Comparison of ENCODE assay signal across 7 mouse cellular contexts in the genomic region with DNA sequence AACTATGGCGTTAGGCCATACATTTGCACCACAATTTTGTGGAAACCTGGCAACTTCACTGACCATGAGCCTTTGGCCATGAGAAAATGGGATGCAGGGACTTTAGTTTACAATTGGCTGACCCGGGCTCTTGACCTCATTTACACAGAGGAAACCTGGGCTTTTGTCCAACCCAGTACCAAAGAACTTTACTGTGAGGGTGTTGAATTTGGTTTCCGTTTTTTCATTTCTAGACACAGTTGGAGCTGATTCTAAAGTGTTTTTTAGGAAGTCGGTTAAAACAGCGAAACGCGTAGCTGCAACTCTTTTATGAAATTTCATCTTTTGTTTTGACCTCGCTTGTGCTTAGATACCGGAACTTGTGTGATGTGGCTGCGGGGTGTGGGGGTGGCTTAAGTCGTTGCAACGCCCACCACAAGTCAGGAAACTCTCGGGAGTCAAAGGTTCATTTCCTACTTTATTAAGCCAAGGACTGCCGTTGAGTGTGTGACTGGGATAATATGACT.
DNase-seq lines count a peak whose midpoint lies in the region; ATAC-seq lines count a peak whose summit lies in the region.

No protein-coding gene starts in this region.

- ATAC-seq in liver, embryonic 13.5 days (ENCODE audit: low read depth): peak; percentile 39; the same call in 1 of the 2 replicates
- ATAC-seq in liver, embryonic 11.5 days (replicated peaks; ENCODE audit: low FRiP score): no peak
- ATAC-seq in kidney, embryonic 15.5 days (replicated peaks; ENCODE audit: low FRiP score): no peak
- no peak for ATAC-seq in megakaryocyte-erythroid progenitor cell, adult 5-6 weeks (replicated peaks; ENCODE audit: low FRiP score, low TSS enrichment, poor library complexity, severe bottlenecking)
- ATAC-seq in midbrain, embryonic 11.5 days (ENCODE audit: low FRiP score): no peak

- no peak overlapping the region for H3K4me3 ChIP-seq in liver, embryonic 13.5 days (replicated peaks)
- H3K4me3 ChIP-seq in liver, embryonic 11.5 days (ENCODE audit: low read depth, low read length): no peak overlapping the region
- H3K4me3 ChIP-seq in kidney, embryonic 15.5 days (replicated peaks): no peak overlapping the region
- H3K4me3 ChIP-seq in midbrain, embryonic 11.5 days (ENCODE audit: low read depth, low read length): no peak overlapping the region

- no peak overlapping the region for H3K9ac ChIP-seq in liver, embryonic 13.5 days
- no peak overlapping the region for H3K9ac ChIP-seq in liver, embryonic 11.5 days (ENCODE audit: low read depth, low read length)
- H3K9ac ChIP-seq in kidney, embryonic 15.5 days: no peak overlapping the region
- no peak overlapping the region for H3K9ac ChIP-seq in midbrain, embryonic 11.5 days (ENCODE audit: low read length)

- H3K9me3 ChIP-seq in liver, embryonic 13.5 days (replicated peaks): no peaks in the 10 kb centered on the region
- H3K9me3 ChIP-seq in liver, embryonic 11.5 days (ENCODE audit: control insufficient read depth, low read length): no peaks in the 10 kb centered on the region
- H3K9me3 ChIP-seq in kidney, embryonic 15.5 days (replicated peaks): 0 out of 2 replicates have a peak, but pooled peaks cover 3% of the 10 kb centered on the region
- H3K9me3 ChIP-seq in midbrain, embryonic 11.5 days (ENCODE audit: control insufficient read depth, low read length): no peaks in the 10 kb centered on the region

- no peaks in the 10 kb centered on the region for H3K36me3 ChIP-seq in liver, embryonic 13.5 days
- no peaks in the 10 kb centered on the region for H3K36me3 ChIP-seq in liver, embryonic 11.5 days (ENCODE audit: control insufficient read depth, insufficient read depth, low read length)
- no peaks in the 10 kb centered on the region for H3K36me3 ChIP-seq in kidney, embryonic 15.5 days
- H3K36me3 ChIP-seq in midbrain, embryonic 11.5 days (ENCODE audit: control insufficient read depth, insufficient read depth, low read length): no peaks in the 10 kb centered on the region

- no peak overlapping the region for H3K27ac ChIP-seq in liver, embryonic 13.5 days
- H3K27ac ChIP-seq in liver, embryonic 11.5 days (ENCODE audit: low read depth, low read length): no peak overlapping the region
- H3K27ac ChIP-seq in kidney, embryonic 15.5 days: peak overlapping the region; percentile 76
- H3K27ac ChIP-seq in midbrain, embryonic 11.5 days (ENCODE audit: low read depth, low read length): no peak overlapping the region

- 65% methylated on average over 14 of the region's 14 CpGs for WGBS in liver, embryonic 13.5 days (ENCODE audit: insufficient replicate concordance)
- 79% methylated on average over 14 of the region's 14 CpGs for WGBS in liver, embryonic 11.5 days
- WGBS in kidney, embryonic 15.5 days: 53% methylated on average over 14 of the region's 14 CpGs
- WGBS in midbrain, embryonic 11.5 days: 76% methylated on average over 14 of the region's 14 CpGs

- no peaks in the 10 kb centered on the region for H3K27me3 ChIP-seq in liver, embryonic 13.5 days
- no peaks in the 10 kb centered on the region for H3K27me3 ChIP-seq in liver, embryonic 11.5 days (replicated peaks; ENCODE audit: control insufficient read depth, insufficient read depth, low read length)
- no peaks in the 10 kb centered on the region for H3K27me3 ChIP-seq in kidney, embryonic 15.5 days
- no peaks in the 10 kb centered on the region; the same call in 1 of the 2 replicates for H3K27me3 ChIP-seq in midbrain, embryonic 11.5 days (ENCODE audit: control insufficient read depth, insufficient read depth, low read length)

- no peak for DNase-seq in liver, embryonic 13.5 days
- DNase-seq in liver, embryonic 11.5 days (ENCODE audit: low spot score): no peak
- DNase-seq in fibroblast of lung, adult 2 months (ENCODE audit: low read depth): peak; percentile 30
- peak; percentile 18 to 28 for DNase-seq in natural killer cell, adult 2 months (ENCODE audit: low spot score in 2 of 2)
- no peak for DNase-seq in midbrain, embryonic 11.5 days (ENCODE audit: low spot score, missing footprints)

- no peaks in the 10 kb centered on the region for H3K4me1 ChIP-seq in liver, embryonic 13.5 days (replicated peaks)
- H3K4me1 ChIP-seq in liver, embryonic 11.5 days (replicated peaks; ENCODE audit: control insufficient read depth, insufficient read depth, low read length): no peaks in the 10 kb centered on the region
- H3K4me1 ChIP-seq in kidney, embryonic 15.5 days: peaks cover 52% of the 10 kb centered on the region
- peaks cover 8% of the 10 kb centered on the region; the same call in 1 of the 2 replicates for H3K4me1 ChIP-seq in midbrain, embryonic 11.5 days (ENCODE audit: control insufficient read depth, insufficient read depth, low read length)

- H3K4me2 ChIP-seq in liver, embryonic 13.5 days: no peak overlapping the region
- no peak overlapping the region for H3K4me2 ChIP-seq in liver, embryonic 11.5 days
- peak overlapping the region; percentile 30 for H3K4me2 ChIP-seq in kidney, embryonic 15.5 days
- H3K4me2 ChIP-seq in midbrain, embryonic 11.5 days: no peak overlapping the region

Comparison
In these comparisons a context has a peak if more than half of its experiments do, and no peak if none do; other contexts are left out.
1. DNase-seq: peak in fibroblast of lung, adult 2 months (single experiment) and natural killer cell, adult 2 months (2 of 2); none in liver, embryonic 13.5 days (single experiment), liver, embryonic 11.5 days (single experiment) and midbrain, embryonic 11.5 days (single experiment).